Comparison of ENCODE assay signal across 13 mouse cellular contexts in genomic region chr16:45413497-45413896, GRCm38 (mm10). TPM values are rescaled to one million over a fixed set of nuclear protein-coding genes. Genes with fewer than 3 reads are reported as not detected.
DNase-seq lines count a peak whose midpoint lies in the region; ATAC-seq and TF ChIP-seq lines count a peak whose summit lies in the region.
"Had no signal": no experiment of that assay in that cellular context is flagged by ENCODE, and none has a peak within 500 bp of the region (broad histone marks: within the 10 kb centered on the region; RNA-seq: fewer than 3 reads in every experiment).

No protein-coding gene starts in this region.

- no peak overlapping the region for H3K9ac ChIP-seq in forebrain, postnatal 0 days
- no peak overlapping the region for H3K9ac ChIP-seq in forebrain, embryonic 12.5 days
- no peak overlapping the region for H3K9ac ChIP-seq in midbrain, embryonic 14.5 days (replicated peaks; ENCODE audit: low read length)
- no peak overlapping the region for H3K9ac ChIP-seq in midbrain, embryonic 11.5 days (ENCODE audit: low read length)
- no peak overlapping the region for H3K9ac ChIP-seq in stomach, postnatal 0 days (ENCODE audit: low read length)
- H3K9ac ChIP-seq: neural tube, embryonic 13.5 days had no signal

- H3K4me3 ChIP-seq in forebrain, postnatal 0 days (ENCODE audit: low read depth, low read length), result no peak overlapping the region
- no peak overlapping the region for H3K4me3 ChIP-seq in forebrain, embryonic 12.5 days (replicated peaks)
- no peak overlapping the region for H3K4me3 ChIP-seq in midbrain, embryonic 14.5 days (replicated peaks; ENCODE audit: low read depth, low read length)
- no peak overlapping the region for H3K4me3 ChIP-seq in midbrain, embryonic 11.5 days (ENCODE audit: low read depth, low read length)
- H3K4me3 ChIP-seq in stomach, postnatal 0 days (ENCODE audit: low read depth, low read length), result no peak overlapping the region
- H3K4me3 ChIP-seq: erythroblast, embryonic 14.5 days; heart, embryonic 10.5 days; limb, embryonic 10.5 days; neural tube, embryonic 13.5 days had no signal

- no peaks in the 10 kb centered on the region for H3K36me3 ChIP-seq in forebrain, postnatal 0 days (ENCODE audit: insufficient read depth)
- H3K36me3 ChIP-seq in forebrain, embryonic 12.5 days (replicated peaks), result no peaks in the 10 kb centered on the region
- H3K36me3 ChIP-seq in midbrain, embryonic 14.5 days (ENCODE audit: control insufficient read depth, insufficient read depth, low read length), result no peaks in the 10 kb centered on the region
- no peaks in the 10 kb centered on the region for H3K36me3 ChIP-seq in midbrain, embryonic 11.5 days (ENCODE audit: control insufficient read depth, insufficient read depth, low read length)
- no peaks in the 10 kb centered on the region for H3K36me3 ChIP-seq in stomach, postnatal 0 days (ENCODE audit: control insufficient read depth, insufficient read depth, low read length)
- H3K36me3 ChIP-seq: heart, embryonic 10.5 days; limb, embryonic 10.5 days; neural tube, embryonic 13.5 days had no signal

- no peak for ATAC-seq in forebrain, postnatal 0 days
- no peak for ATAC-seq in forebrain, embryonic 12.5 days (ENCODE audit: low FRiP score)
- no peak for ATAC-seq in midbrain, embryonic 14.5 days (ENCODE audit: low FRiP score, low TSS enrichment)
- no peak for ATAC-seq in midbrain, embryonic 11.5 days (ENCODE audit: low FRiP score)
- ATAC-seq in stomach, postnatal 0 days (ENCODE audit: low FRiP score, low TSS enrichment), result no peak

- H3K4me1 ChIP-seq in forebrain, postnatal 0 days (ENCODE audit: insufficient read depth), result no peaks in the 10 kb centered on the region
- H3K4me1 ChIP-seq in forebrain, embryonic 12.5 days, result no peaks in the 10 kb centered on the region
- H3K4me1 ChIP-seq in midbrain, embryonic 14.5 days (ENCODE audit: control insufficient read depth, insufficient read depth, low read length), result no peaks in the 10 kb centered on the region
- H3K4me1 ChIP-seq in midbrain, embryonic 11.5 days (ENCODE audit: control insufficient read depth, insufficient read depth, low read length), result no peaks in the 10 kb centered on the region
- H3K4me1 ChIP-seq in stomach, postnatal 0 days (replicated peaks; ENCODE audit: control insufficient read depth, insufficient read depth), result no peaks in the 10 kb centered on the region
- H3K4me1 ChIP-seq: heart, embryonic 10.5 days; limb, embryonic 10.5 days; neural tube, embryonic 13.5 days had no signal

- TF ChIP-seq EP300 in stomach, postnatal 0 days (optimal IDR thresholded peaks at IDR 0.05), result no peak

- H3K27me3 ChIP-seq in forebrain, postnatal 0 days (ENCODE audit: insufficient read depth, low read length), result no peaks in the 10 kb centered on the region
- no peaks in the 10 kb centered on the region for H3K27me3 ChIP-seq in forebrain, embryonic 12.5 days
- no peaks in the 10 kb centered on the region for H3K27me3 ChIP-seq in midbrain, embryonic 14.5 days (ENCODE audit: control insufficient read depth, insufficient read depth, low read length)
- no peaks in the 10 kb centered on the region for H3K27me3 ChIP-seq in midbrain, embryonic 11.5 days (ENCODE audit: control insufficient read depth, insufficient read depth, low read length)
- no peaks in the 10 kb centered on the region for H3K27me3 ChIP-seq in stomach, postnatal 0 days (ENCODE audit: control insufficient read depth, insufficient read depth, low read length)
- H3K27me3 ChIP-seq: neural tube, embryonic 13.5 days had no signal

- intact Hi-C loops in heart, postnatal 14 days (cut with DNase I), result loop anchor here (2.0 to 5.0 kb wide), 3 partner anchors 36 to 214 kb away; no protein-coding TSS in a partner anchor

- H3K9me3 ChIP-seq in forebrain, postnatal 0 days (ENCODE audit: low read length), result no peaks in the 10 kb centered on the region
- no peaks in the 10 kb centered on the region for H3K9me3 ChIP-seq in forebrain, embryonic 12.5 days
- H3K9me3 ChIP-seq in midbrain, embryonic 14.5 days (ENCODE audit: control insufficient read depth, low read length), result no peaks in the 10 kb centered on the region
- no peaks in the 10 kb centered on the region for H3K9me3 ChIP-seq in midbrain, embryonic 11.5 days (ENCODE audit: control insufficient read depth, low read length)
- H3K9me3 ChIP-seq in stomach, postnatal 0 days (ENCODE audit: control insufficient read depth, low read length), result no peaks in the 10 kb centered on the region
- H3K9me3 ChIP-seq: heart, embryonic 10.5 days; limb, embryonic 10.5 days; neural tube, embryonic 13.5 days had no signal

- no peak overlapping the region for H3K27ac ChIP-seq in forebrain, postnatal 0 days (ENCODE audit: low read depth, low read length)
- H3K27ac ChIP-seq in forebrain, embryonic 12.5 days, result no peak overlapping the region
- no peak overlapping the region for H3K27ac ChIP-seq in midbrain, embryonic 14.5 days (replicated peaks; ENCODE audit: low read depth, low read length)
- H3K27ac ChIP-seq in midbrain, embryonic 11.5 days (ENCODE audit: low read depth, low read length), result no peak overlapping the region
- H3K27ac ChIP-seq in stomach, postnatal 0 days (replicated peaks), result no peak overlapping the region
- H3K27ac ChIP-seq: heart, embryonic 10.5 days; limb, embryonic 10.5 days; neural tube, embryonic 13.5 days had no signal

- TF ChIP-seq CTCF in forebrain, postnatal 0 days (IDR thresholded peaks at IDR 0.05; ENCODE audit: low read depth), result peak; percentile 46
- peak; percentile 55 for TF ChIP-seq CTCF in stomach, postnatal 0 days (IDR thresholded peaks at IDR 0.05; ENCODE audit: low read depth)

- DNase-seq in forebrain, postnatal 0 days, result no peak
- peak; percentile 20 for DNase-seq in midbrain, embryonic 14.5 days
- DNase-seq in midbrain, embryonic 11.5 days (ENCODE audit: low spot score, missing footprints), result no peak
- DNase-seq in embryo, embryonic 10.5 days (ENCODE audit: low spot score), result peak; percentile 12
- DNase-seq in stomach, postnatal 0 days (ENCODE audit: low spot score), result no peak
- DNase-seq in heart, postnatal 14 days, result no peak
- DNase-seq in adrenal gland, adult 8-10 months, result no peak
- DNase-seq: adrenal gland, postnatal 14 days had no signal

- no peak overlapping the region for H3K4me2 ChIP-seq in forebrain, postnatal 0 days (ENCODE audit: low read depth)
- no peak overlapping the region for H3K4me2 ChIP-seq in forebrain, embryonic 12.5 days
- H3K4me2 ChIP-seq in midbrain, embryonic 14.5 days (ENCODE audit: low read length), result no peak overlapping the region
- H3K4me2 ChIP-seq in midbrain, embryonic 11.5 days, result no peak overlapping the region
- H3K4me2 ChIP-seq in stomach, postnatal 0 days (replicated peaks; ENCODE audit: low read depth), result no peak overlapping the region
- H3K4me2 ChIP-seq: neural tube, embryonic 13.5 days had no signal

RNA-seq across cellular contexts. Expression of gene Cd200, which starts 4.6 kb away (rescaled TPM):
- 312 and 318 TPM in 2 replicates for total RNA-seq in forebrain, postnatal 0 days (2014; rRNA removed)
- 433 and 445 TPM in 2 replicates for polyA plus RNA-seq in forebrain, postnatal 0 days (2015; fragmentation: Nextera tagmentation; extraction: Ambion mirVana)
- polyA plus RNA-seq in forebrain, embryonic 12.5 days (2016; fragmentation: Nextera tagmentation; extraction: Ambion mirVana), result 58.9 and 62.0 TPM in 2 replicates
- 299 and 365 TPM in 2 replicates for polyA plus RNA-seq in midbrain, embryonic 14.5 days (2014; fragmentation: Nextera tagmentation; extraction: Ambion mirVana)
- 50.4 and 59.1 TPM in 2 replicates for polyA plus RNA-seq in midbrain, embryonic 11.5 days (2014; fragmentation: Nextera tagmentation; extraction: Ambion mirVana)
- 84.1 and 87.8 TPM in 2 replicates for polyA plus RNA-seq in stomach, postnatal 0 days (2015; fragmentation: Nextera tagmentation; extraction: Ambion mirVana)
- 10 to 100 TPM; 62.9 to 68.0 TPM for total RNA-seq in heart, postnatal 14 days (2021)
- 100 to 1,000 TPM in 1 of 4 experiments, 10 to 100 TPM in 3; 58.6 to 115 (median 74.8) TPM for total RNA-seq in adrenal gland, adult 8-10 months (2022)

Comparison
In these comparisons a context has a peak if more than half of its experiments do, and no peak if none do; other contexts are left out.
1. DNase-seq: peak in midbrain, embryonic 14.5 days (single experiment) and embryo, embryonic 10.5 days (single experiment); none in forebrain, postnatal 0 days (single experiment), midbrain, embryonic 11.5 days (single experiment), stomach, postnatal 0 days (single experiment), heart, postnatal 14 days (0 of 2) and adrenal gland, adult 8-10 months (single experiment).